In the genomic region with DNA sequence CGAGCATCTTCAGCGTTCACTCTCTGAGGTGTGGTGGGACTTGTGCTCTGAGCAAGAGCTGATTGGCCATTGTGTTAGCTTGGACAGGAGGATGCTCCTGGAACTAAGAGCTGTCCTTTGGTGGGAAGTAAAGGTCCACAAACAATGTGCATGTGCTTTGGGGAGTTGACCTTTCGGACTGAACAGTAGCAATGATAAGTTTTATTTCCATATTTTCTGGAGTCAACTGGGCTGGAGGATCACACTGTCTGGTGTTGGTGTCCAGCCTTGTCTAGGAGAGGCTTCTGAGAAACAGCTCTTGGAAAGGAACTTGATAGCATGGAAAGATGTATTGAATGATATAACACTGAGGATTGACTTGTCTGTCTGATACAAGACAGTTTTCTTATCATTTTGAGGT, we compare ENCODE assay signal across 22 mouse cellular contexts.
DNase-seq lines count a peak whose midpoint lies in the region; ATAC-seq lines count a peak whose summit lies in the region.
"Had no signal": no experiment of that assay in that cellular context is flagged by ENCODE, and none has a peak within 500 bp of the region (broad histone marks: within the 10 kb centered on the region; RNA-seq: fewer than 3 reads in every experiment).

No protein-coding gene starts in this region.

- H3K4me2 ChIP-seq in midbrain, embryonic 16.5 days (ENCODE audit: low read length) = no peak overlapping the region
- H3K4me2 ChIP-seq in midbrain, embryonic 12.5 days (replicated peaks) = no peak overlapping the region
- no peak overlapping the region for H3K4me2 ChIP-seq in midbrain, embryonic 15.5 days
- no peak overlapping the region for H3K4me2 ChIP-seq in liver, embryonic 11.5 days
- H3K4me2 ChIP-seq: embryonic facial prominence, embryonic 12.5 days had no signal

- H3K36me3 ChIP-seq in midbrain, embryonic 10.5 days = no peaks in the 10 kb centered on the region
- no peaks in the 10 kb centered on the region for H3K36me3 ChIP-seq in midbrain, embryonic 16.5 days (ENCODE audit: control insufficient read depth, insufficient read depth, low read length)
- H3K36me3 ChIP-seq in midbrain, embryonic 12.5 days = no peaks in the 10 kb centered on the region
- H3K36me3 ChIP-seq in midbrain, embryonic 15.5 days (replicated peaks) = no peaks in the 10 kb centered on the region
- H3K36me3 ChIP-seq in liver, embryonic 11.5 days (ENCODE audit: control insufficient read depth, insufficient read depth, low read length) = no peaks in the 10 kb centered on the region
- H3K36me3 ChIP-seq: embryonic facial prominence, embryonic 10.5 days; embryonic facial prominence, embryonic 12.5 days; forebrain, embryonic 12.5 days; G1E had no signal

- H3K27me3 ChIP-seq in midbrain, embryonic 10.5 days (ENCODE audit: low read depth, poor library complexity, severe bottlenecking) = peaks cover 12% of the 10 kb centered on the region; the same call in 1 of the 2 replicates
- no peaks in the 10 kb centered on the region for H3K27me3 ChIP-seq in midbrain, embryonic 16.5 days (ENCODE audit: control insufficient read depth, insufficient read depth, low read depth, low read length)
- H3K27me3 ChIP-seq in midbrain, embryonic 12.5 days = peaks cover 9% of the 10 kb centered on the region; the same call in 1 of the 2 replicates
- H3K27me3 ChIP-seq in midbrain, embryonic 15.5 days (replicated peaks) = no peaks in the 10 kb centered on the region
- no peaks in the 10 kb centered on the region for H3K27me3 ChIP-seq in liver, embryonic 11.5 days (replicated peaks; ENCODE audit: control insufficient read depth, insufficient read depth, low read length)
- H3K27me3 ChIP-seq: CH12.LX; embryonic facial prominence, embryonic 12.5 days had no signal

- DNase-seq in midbrain, embryonic 10.5 days (ENCODE audit: low spot score) = no peak
- DNase-seq in liver, embryonic 11.5 days (ENCODE audit: low spot score) = no peak
- DNase-seq: adrenal gland, adult 8-10 months; adrenal gland, postnatal 14 days; adrenal gland, postnatal 36 days; B cell, adult 2 months; cerebellum, adult 11-12 months; cerebellum, adult 2 months; cerebellum, adult 9-10 months; cerebellum, postnatal 25 days had no signal

- H3K4me1 ChIP-seq in midbrain, embryonic 10.5 days = peaks cover 59% of the 10 kb centered on the region
- H3K4me1 ChIP-seq in midbrain, embryonic 16.5 days (ENCODE audit: control insufficient read depth, insufficient read depth, low read length) = peaks cover 2% of the 10 kb centered on the region; the same call in 1 of the 2 replicates
- peaks cover 29% of the 10 kb centered on the region for H3K4me1 ChIP-seq in midbrain, embryonic 12.5 days
- peaks cover 9% of the 10 kb centered on the region; the same call in 1 of the 2 replicates for H3K4me1 ChIP-seq in midbrain, embryonic 15.5 days
- H3K4me1 ChIP-seq in liver, embryonic 11.5 days (replicated peaks; ENCODE audit: control insufficient read depth, insufficient read depth, low read length) = no peaks in the 10 kb centered on the region
- H3K4me1 ChIP-seq: embryonic facial prominence, embryonic 12.5 days had no signal

- WGBS in midbrain, embryonic 10.5 days = 63% methylated on average over 3 of the region's 3 CpGs
- WGBS in midbrain, embryonic 16.5 days = 61% methylated on average over 3 of the region's 3 CpGs
- 59% methylated on average over 3 of the region's 3 CpGs for WGBS in midbrain, embryonic 12.5 days
- WGBS in midbrain, embryonic 15.5 days = 56% methylated on average over 3 of the region's 3 CpGs
- WGBS in liver, embryonic 11.5 days = 75% methylated on average over 3 of the region's 3 CpGs

- H3K9ac ChIP-seq in midbrain, embryonic 16.5 days (ENCODE audit: low read depth, low read length) = no peak overlapping the region
- no peak overlapping the region for H3K9ac ChIP-seq in midbrain, embryonic 12.5 days (replicated peaks)
- no peak overlapping the region for H3K9ac ChIP-seq in midbrain, embryonic 15.5 days
- no peak overlapping the region for H3K9ac ChIP-seq in liver, embryonic 11.5 days (ENCODE audit: low read depth, low read length)
- H3K9ac ChIP-seq: embryonic facial prominence, embryonic 12.5 days; forebrain, embryonic 12.5 days had no signal

- no peak for ATAC-seq in midbrain, embryonic 16.5 days
- no peak for ATAC-seq in midbrain, embryonic 12.5 days (ENCODE audit: low FRiP score, low read depth)
- no peak for ATAC-seq in midbrain, embryonic 15.5 days (replicated peaks)
- ATAC-seq in liver, embryonic 11.5 days (replicated peaks; ENCODE audit: low FRiP score) = no peak
- ATAC-seq: activated CD4-positive, CD25-positive, alpha-beta regulatory T cell, adult 4 months; CD4-positive, CD25-positive, alpha-beta regulatory T cell, adult 4 months; forebrain, embryonic 14.5 days; Patski had no signal

- H3K9me3 ChIP-seq in midbrain, embryonic 10.5 days (replicated peaks) = no peaks in the 10 kb centered on the region
- no peaks in the 10 kb centered on the region for H3K9me3 ChIP-seq in midbrain, embryonic 16.5 days (replicated peaks; ENCODE audit: control insufficient read depth, low read length, poor library complexity, severe bottlenecking)
- H3K9me3 ChIP-seq in midbrain, embryonic 12.5 days = no peaks in the 10 kb centered on the region
- no peaks in the 10 kb centered on the region for H3K9me3 ChIP-seq in midbrain, embryonic 15.5 days
- no peaks in the 10 kb centered on the region for H3K9me3 ChIP-seq in liver, embryonic 11.5 days (ENCODE audit: control insufficient read depth, low read length)
- H3K9me3 ChIP-seq: embryonic facial prominence, embryonic 10.5 days; embryonic facial prominence, embryonic 12.5 days; forebrain, embryonic 12.5 days; G1E had no signal

- 0 out of 2 replicates have a peak overlapping the region, but pooled peaks have one; percentile 11 for H3K4me3 ChIP-seq in midbrain, embryonic 10.5 days
- H3K4me3 ChIP-seq in midbrain, embryonic 16.5 days (ENCODE audit: low read depth, low read length) = no peak overlapping the region
- H3K4me3 ChIP-seq in midbrain, embryonic 12.5 days = no peak overlapping the region
- no peak overlapping the region for H3K4me3 ChIP-seq in midbrain, embryonic 15.5 days
- H3K4me3 ChIP-seq in liver, embryonic 11.5 days (ENCODE audit: low read depth, low read length) = no peak overlapping the region
- H3K4me3 ChIP-seq: embryonic facial prominence, embryonic 10.5 days; embryonic facial prominence, embryonic 12.5 days; forebrain, embryonic 12.5 days had no signal

- peak overlapping the region; percentile 82 for H3K27ac ChIP-seq in midbrain, embryonic 10.5 days (replicated peaks)
- no peak overlapping the region for H3K27ac ChIP-seq in midbrain, embryonic 16.5 days (ENCODE audit: low read length)
- H3K27ac ChIP-seq in midbrain, embryonic 12.5 days (replicated peaks) = peak overlapping the region; percentile 66
- H3K27ac ChIP-seq in midbrain, embryonic 15.5 days = no peak overlapping the region
- H3K27ac ChIP-seq in liver, embryonic 11.5 days (ENCODE audit: low read depth, low read length) = no peak overlapping the region
- H3K27ac ChIP-seq: embryonic facial prominence, embryonic 10.5 days; embryonic facial prominence, embryonic 12.5 days; forebrain, embryonic 12.5 days had no signal

Comparison
In these comparisons a context has a peak if more than half of its experiments do, and no peak if none do; other contexts are left out.
1. H3K27ac ChIP-seq: peak in midbrain, embryonic 10.5 days (single experiment) and midbrain, embryonic 12.5 days (single experiment); none in midbrain, embryonic 16.5 days (single experiment), midbrain, embryonic 15.5 days (single experiment) and liver, embryonic 11.5 days (single experiment).